Mouse (Mus musculus) E14TG2a.4 (cell line): ENCODE data around the gene Kcnj5.

Source experiments
- H3K27me3 ChIP-seq: 2 replicates; pipeline ENCODE4 v1.6.1; 2014; ENCODE audit warnings: low read length, control low read depth; ENCODE audit not compliant: insufficient read depth
- H3K36me3 ChIP-seq: 2 replicates; pipeline ENCODE4 v1.6.1; 2014; ENCODE audit warnings: low read length, control low read depth; ENCODE audit not compliant: insufficient read depth
- H3K4me1 ChIP-seq: replicated peaks from 2 replicates; pipeline ENCODE4 v1.6.1; 2014; ENCODE audit warnings: low read depth, low read length, control low read depth
- H3K4me3 ChIP-seq: replicated peaks from 2 replicates; pipeline ENCODE4 v1.5.1; 2014; ENCODE audit warnings: mild to moderate bottlenecking, low read length
- H3K9me3 ChIP-seq: 2 replicates; pipeline ENCODE4 v1.6.1; 2014; ENCODE audit warnings: low read length, control low read depth
- CTCF ChIP-seq: conservative IDR thresholded peaks from 2 replicates; pipeline ENCODE4 v1.5.1; 2014; ENCODE audit warnings: low read length
- NANOG ChIP-seq: IDR thresholded peaks from 2 replicates; pipeline ENCODE4 v1.6.1; 2014; ENCODE audit warnings: borderline replicate concordance, low read length, mixed read lengths
- POU5F1 ChIP-seq: IDR thresholded peaks from 2 replicates; pipeline ENCODE4 v1.6.1; 2014; ENCODE audit warnings: low read length, borderline replicate concordance

Gene Kcnj5

DNA sequence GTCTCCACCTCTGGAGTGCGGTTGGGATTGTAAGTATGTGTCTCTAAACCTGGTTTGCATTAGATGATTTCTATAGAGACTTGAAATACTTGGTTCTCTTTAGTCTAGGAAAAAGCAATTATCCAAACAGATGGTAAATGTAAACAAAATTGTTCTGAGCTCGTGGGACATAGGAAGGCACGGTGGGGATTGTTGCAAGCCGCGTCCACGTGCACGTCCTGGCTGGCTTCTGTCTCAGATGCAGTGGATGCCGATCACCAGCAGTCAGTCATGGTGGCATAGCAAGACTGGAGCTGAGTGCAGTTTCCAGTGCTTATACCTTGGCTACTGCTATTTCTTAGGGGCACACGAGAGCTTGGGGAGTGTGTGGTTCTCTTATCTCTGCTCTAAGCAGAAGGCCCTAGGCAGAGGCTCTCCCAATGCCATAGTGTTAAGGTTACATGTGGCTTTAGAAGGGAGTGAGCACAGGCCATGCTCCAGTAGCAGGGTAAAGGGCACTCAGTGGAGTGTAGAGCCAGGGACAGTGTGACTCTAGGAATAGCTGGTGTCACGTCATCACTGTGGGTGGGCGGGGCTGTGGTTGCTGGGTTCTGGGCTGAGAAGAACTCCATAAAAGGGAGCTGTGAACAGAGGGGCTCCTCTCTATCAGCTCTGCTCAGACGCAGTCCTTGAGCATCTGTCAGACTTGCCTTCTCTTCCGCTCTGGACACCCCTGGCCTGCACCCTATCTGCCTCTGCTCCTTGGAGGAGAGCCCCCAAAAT is 8.6 kb downstream of the Kcnj5 start:
- peaks cover 24% of the 10 kb centered on the region for H3K27me3 ChIP-seq
- no peak for TF ChIP-seq NANOG
- TF ChIP-seq POU5F1 = no peak
- no peak for TF ChIP-seq CTCF

DNA sequence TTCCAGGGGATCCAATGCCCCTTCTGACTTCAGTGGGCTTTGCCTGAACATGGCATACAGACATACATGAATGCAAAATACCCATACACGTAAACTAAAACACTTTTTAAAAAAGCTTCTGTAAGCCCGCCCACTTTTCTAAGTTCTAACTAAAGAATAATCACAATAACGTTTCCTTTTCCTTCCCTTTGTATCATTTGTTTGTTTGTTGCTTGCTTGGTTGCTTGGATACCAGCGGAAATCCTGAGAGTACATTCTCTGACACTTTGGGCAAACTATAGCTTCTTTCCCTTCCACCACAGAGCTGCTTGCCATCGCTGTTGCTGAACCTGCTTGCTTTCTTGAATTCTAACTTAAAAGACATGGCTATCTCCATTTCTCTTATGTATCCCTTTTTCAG is 13.0 kb downstream of the Kcnj5 start:
- Histone ChIP-seq H3K9me3 (no peaks in the 10 kb centered on the region), H3K36me3 (no peaks in the 10 kb centered on the region), H3K4me1 (no peaks in the 10 kb centered on the region), H3K27me3 (peaks cover 16% of the 10 kb centered on the region), H3K4me3 (no peak overlapping the region)
- no peak for TF ChIP-seq CTCF
- TF ChIP-seq NANOG = no peak
- TF ChIP-seq POU5F1 = no peak

More for the DNA sequence above, 8.6 kb downstream of the Kcnj5 start:
- H3K4me3 ChIP-seq = no peak overlapping the region
- H3K36me3 ChIP-seq = no peaks in the 10 kb centered on the region
- H3K9me3 ChIP-seq = no peaks in the 10 kb centered on the region
- H3K4me1 ChIP-seq = no peaks in the 10 kb centered on the region

DNA sequence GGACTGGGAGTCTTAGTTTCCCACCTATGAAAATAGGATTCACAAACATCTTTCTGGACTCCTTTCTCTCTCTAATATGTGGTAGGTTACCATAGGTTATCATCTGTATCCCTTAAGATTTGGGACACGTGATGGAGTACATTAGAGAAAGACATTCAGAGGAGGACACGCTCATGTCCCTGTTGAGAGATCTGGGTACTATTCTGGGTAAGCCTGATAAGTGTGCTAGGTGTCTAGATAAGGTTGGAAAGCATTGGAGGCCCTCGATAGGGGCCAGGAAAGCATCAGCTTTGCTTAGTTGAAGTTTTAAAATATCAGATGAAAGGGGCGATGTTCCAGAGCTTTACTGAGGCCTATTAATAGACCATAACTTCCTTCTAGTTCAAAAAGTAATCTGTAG is 15.4 kb downstream of the Kcnj5 start:
- no peaks in the 10 kb centered on the region for H3K4me1 ChIP-seq
- TF ChIP-seq CTCF (no peak), NANOG (no peak), POU5F1 (no peak)
- H3K36me3 ChIP-seq = no peaks in the 10 kb centered on the region
- H3K27me3 ChIP-seq = peaks cover 17% of the 10 kb centered on the region
- no peak overlapping the region for H3K4me3 ChIP-seq
- H3K9me3 ChIP-seq = no peaks in the 10 kb centered on the region

DNA sequence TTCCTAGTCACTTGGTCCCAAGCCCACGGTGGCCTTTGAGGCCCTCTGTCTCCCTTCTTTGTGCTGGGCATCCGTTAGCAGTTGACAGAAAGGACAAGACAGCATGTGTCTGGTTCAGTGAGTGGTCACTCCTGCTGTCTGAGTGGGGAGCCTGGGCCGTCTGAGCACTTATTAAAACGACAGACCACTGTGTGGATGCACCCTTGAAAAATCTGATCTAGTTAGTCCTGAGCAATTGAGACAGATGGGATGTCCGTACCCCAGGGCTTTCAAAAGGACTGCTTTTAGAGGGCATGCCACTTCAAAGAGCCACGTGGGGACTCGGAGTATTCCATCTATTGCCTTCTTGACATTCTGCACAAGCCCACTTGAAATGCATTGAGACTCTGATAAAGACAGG is 20.5 kb downstream of the Kcnj5 start:
- H3K4me1 ChIP-seq = no peaks in the 10 kb centered on the region
- no peaks in the 10 kb centered on the region for H3K9me3 ChIP-seq
- TF ChIP-seq POU5F1 = no peak
- TF ChIP-seq NANOG = no peak
- no peak for TF ChIP-seq CTCF
- H3K36me3 ChIP-seq = no peaks in the 10 kb centered on the region
- H3K27me3 ChIP-seq = peaks cover 10% of the 10 kb centered on the region
- H3K4me3 ChIP-seq = no peak overlapping the region

DNA sequence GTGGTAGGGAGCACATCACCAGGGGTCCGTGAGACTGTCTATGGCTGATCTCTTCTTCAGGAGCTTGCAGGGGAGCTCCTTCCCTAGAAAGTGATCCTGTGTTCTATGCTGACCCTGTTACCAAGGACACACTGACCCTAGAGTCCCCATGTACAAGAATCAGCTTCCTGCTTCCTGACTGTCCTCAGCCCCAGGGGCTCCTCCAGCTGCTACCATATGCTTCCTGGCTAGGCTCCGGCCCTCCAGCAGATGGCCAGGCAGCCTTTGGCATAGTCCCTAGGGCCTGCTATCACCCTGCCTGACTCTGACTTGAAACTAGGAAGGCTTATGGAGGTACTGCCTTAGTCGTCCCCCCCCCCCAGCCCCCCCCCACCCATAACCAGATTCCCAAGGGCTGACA is 24.0 kb downstream of the Kcnj5 start:
- Histone ChIP-seq H3K36me3 (no peaks in the 10 kb centered on the region), H3K27me3 (peaks cover 10% of the 10 kb centered on the region), H3K9me3 (no peaks in the 10 kb centered on the region), H3K4me1 (no peaks in the 10 kb centered on the region), H3K4me3 (no peak overlapping the region)
- TF ChIP-seq CTCF (no peak), NANOG (no peak), POU5F1 (no peak)

DNA sequence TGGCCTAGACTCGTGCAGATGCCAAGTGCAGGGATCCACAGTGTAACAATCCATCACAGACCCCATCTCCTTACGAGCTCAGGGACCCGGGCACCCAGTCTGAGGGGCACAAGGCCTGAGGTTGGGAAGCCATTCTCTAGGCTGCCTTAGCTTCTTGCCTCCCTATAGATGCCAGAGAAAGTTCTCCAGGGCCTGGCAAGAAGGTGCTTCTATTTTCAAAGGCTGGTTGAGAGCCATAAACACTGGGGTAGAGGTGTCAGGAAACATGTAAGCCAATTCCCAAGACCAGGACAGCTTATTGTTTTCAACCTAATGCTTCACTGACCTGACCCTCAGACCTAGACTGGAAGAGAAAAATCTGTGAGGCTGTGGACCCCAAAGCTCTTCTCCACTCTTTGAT is 28.2 kb downstream of the Kcnj5 start:
- Histone ChIP-seq H3K27me3 (peaks cover 11% of the 10 kb centered on the region; the same call in 1 of the 2 replicates), H3K9me3 (no peaks in the 10 kb centered on the region), H3K4me3 (no peak overlapping the region), H3K4me1 (peaks cover 8% of the 10 kb centered on the region), H3K36me3 (no peaks in the 10 kb centered on the region)
- no peak for TF ChIP-seq POU5F1
- no peak for TF ChIP-seq NANOG
- no peak for TF ChIP-seq CTCF

DNA sequence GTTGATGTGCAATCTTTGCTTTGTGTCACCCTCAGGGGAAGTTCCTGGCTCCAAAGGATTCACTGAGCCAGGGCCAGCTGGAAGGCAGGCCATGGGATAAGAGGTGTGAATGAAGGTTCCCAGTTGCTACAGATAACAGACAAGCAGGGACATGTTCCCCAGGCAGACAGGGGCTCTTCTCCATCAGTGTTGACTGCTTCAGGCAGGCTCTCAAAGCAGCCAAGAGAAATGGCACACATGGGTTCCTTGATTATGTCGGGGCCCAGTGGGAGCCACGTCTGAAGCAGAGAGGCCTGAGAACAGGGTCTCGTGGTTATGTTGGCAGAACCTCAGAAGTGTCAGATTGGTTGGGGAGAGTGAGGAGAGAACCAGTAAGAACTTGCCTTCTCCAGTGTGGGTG is 30.1 kb downstream of the Kcnj5 start:
- H3K9me3 ChIP-seq = no peaks in the 10 kb centered on the region
- peaks cover 11% of the 10 kb centered on the region; the same call in 1 of the 2 replicates for H3K27me3 ChIP-seq
- H3K4me1 ChIP-seq = peaks cover 8% of the 10 kb centered on the region
- no peak for TF ChIP-seq NANOG
- TF ChIP-seq POU5F1 = no peak
- no peak for TF ChIP-seq CTCF
- no peaks in the 10 kb centered on the region for H3K36me3 ChIP-seq
- H3K4me3 ChIP-seq = no peak overlapping the region

DNA sequence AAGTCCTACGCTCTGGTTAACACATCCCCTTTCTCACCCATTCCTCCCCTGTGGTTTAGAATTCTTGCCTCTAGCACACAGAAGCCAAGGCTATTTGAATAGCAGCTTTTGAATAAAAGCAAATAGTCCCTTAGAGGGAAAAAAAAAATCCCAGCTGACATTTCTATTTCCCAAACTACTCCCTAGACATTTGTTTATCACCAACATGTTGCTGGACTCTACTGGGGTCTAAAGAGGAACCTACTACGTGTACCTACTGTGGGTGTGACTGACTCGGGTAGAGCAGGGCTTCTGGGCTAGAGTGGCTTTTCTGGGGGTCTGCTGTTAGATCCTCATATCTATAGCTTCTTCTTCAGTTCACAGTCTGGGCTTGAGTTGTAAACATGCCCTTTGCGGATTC is 31.9 kb downstream of the Kcnj5 start:
- Histone ChIP-seq H3K4me1 (peaks cover 8% of the 10 kb centered on the region), H3K27me3 (peaks cover 11% of the 10 kb centered on the region; the same call in 1 of the 2 replicates), H3K36me3 (no peaks in the 10 kb centered on the region), H3K4me3 (no peak overlapping the region), H3K9me3 (no peaks in the 10 kb centered on the region)
- TF ChIP-seq POU5F1 = no peak
- no peak for TF ChIP-seq NANOG
- TF ChIP-seq CTCF = no peak

DNA sequence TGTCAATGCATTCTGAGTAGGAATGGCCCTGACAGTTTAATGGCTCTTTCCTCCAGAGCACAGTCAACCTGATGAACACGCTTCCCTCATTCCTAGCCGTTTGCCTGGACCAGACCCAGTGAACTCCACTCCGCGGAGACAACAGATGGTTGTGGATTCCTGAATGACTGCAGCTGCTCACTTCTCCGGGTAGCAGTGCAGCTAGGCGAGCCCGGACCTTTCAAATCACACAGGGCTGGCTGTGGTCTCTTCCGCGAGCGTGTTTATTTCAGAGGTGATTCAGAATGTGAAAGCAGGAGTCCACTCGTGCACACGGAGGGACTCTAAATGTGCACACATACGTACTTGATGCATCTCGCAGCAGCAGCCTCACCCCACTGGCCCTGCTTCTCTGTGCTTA is 32.4 kb downstream of the Kcnj5 start:
- TF ChIP-seq NANOG = no peak
- TF ChIP-seq CTCF = no peak
- no peak for TF ChIP-seq POU5F1
- H3K4me3 ChIP-seq = no peak overlapping the region
- peaks cover 8% of the 10 kb centered on the region for H3K4me1 ChIP-seq
- H3K27me3 ChIP-seq = peaks cover 11% of the 10 kb centered on the region; the same call in 1 of the 2 replicates
- H3K36me3 ChIP-seq = no peaks in the 10 kb centered on the region
- H3K9me3 ChIP-seq = no peaks in the 10 kb centered on the region
